ENCODE assay signal across 8 mouse cellular contexts in genomic region chr6:90550161-90550912, GRCm38 (mm10). TPM values are rescaled to one million over a fixed set of nuclear protein-coding genes. Genes with fewer than 3 reads are reported as not detected.
A peak's percentile ranks its signal among the peaks of the same experiment; 100 is the strongest.
DNase-seq lines count a peak whose midpoint lies in the region; ATAC-seq lines count a peak whose summit lies in the region.

No protein-coding gene starts in this region.

- no peak overlapping the region for H3K27ac ChIP-seq in neural tube, embryonic 13.5 days (replicated peaks)

- H3K9ac ChIP-seq in neural tube, embryonic 13.5 days = peak overlapping the region; percentile 31; the same call in 1 of the 2 replicates

- H3K9me3 ChIP-seq in neural tube, embryonic 13.5 days = no peaks in the 10 kb centered on the region

- H3K4me2 ChIP-seq in neural tube, embryonic 13.5 days = peak overlapping the region; percentile 45

- no peaks in the 10 kb centered on the region for H3K36me3 ChIP-seq in neural tube, embryonic 13.5 days

- ATAC-seq in frontal cortex, adult (ENCODE audit: low TSS enrichment) = peak; percentile 89
- ATAC-seq in neural tube, embryonic 13.5 days (ENCODE audit: low read depth) = peak; percentile 75

- 15% methylated on average over 25 of the region's 25 CpGs for WGBS in neural tube, embryonic 13.5 days

- H3K4me1 ChIP-seq in neural tube, embryonic 13.5 days (replicated peaks) = peaks cover 7% of the 10 kb centered on the region; the same call in 1 of the 2 replicates

- H3K4me3 ChIP-seq in neural tube, embryonic 13.5 days = peak overlapping the region; percentile 24

- DNase-seq in frontal cortex, postnatal 10 days (ENCODE audit: low spot score in 2 of 2) = no peak
- peak; percentile 74 for DNase-seq in embryo, embryonic 10 days (ENCODE audit: low spot score)
- DNase-seq in gastrocnemius, postnatal 25 days = peak; percentile 63
- DNase-seq in kidney, adult 18-20 months = peak; percentile 85
- DNase-seq in lung, adult 18-20 months = peak; percentile 73 to 77
- no peak for DNase-seq in left cerebral cortex, adult 9 months (ENCODE audit: low spot score in 2 of 2)

- H3K27me3 ChIP-seq in neural tube, embryonic 13.5 days = no peaks in the 10 kb centered on the region

RNA-seq across cellular contexts. Expression of gene Slc41a3, which starts 54.2 kb away (rescaled TPM):
- 10 to 100 TPM; 58.4 to 76.2 TPM for total RNA-seq in gastrocnemius, postnatal 25 days (2021)
- 4.9 and 5.8 TPM in 2 replicates for polyA plus RNA-seq in neural tube, embryonic 13.5 days (2015; fragmentation: Nextera tagmentation; extraction: Ambion mirVana)

Comparison
In these comparisons a context has a peak if more than half of its experiments do, and no peak if none do; other contexts are left out.
1. DNase-seq: peak in embryo, embryonic 10 days (single experiment), gastrocnemius, postnatal 25 days (single experiment), kidney, adult 18-20 months (single experiment) and lung, adult 18-20 months (2 of 2); none in frontal cortex, postnatal 10 days (0 of 2) and left cerebral cortex, adult 9 months (0 of 2).